Mouse (Mus musculus): Measurements from ENCODE around the gene Cdsn.
A peak's percentile ranks its signal among the peaks of the same experiment; 100 is the strongest.

GRCm38 (mm10) chr17:35578211-35578610 is 26.3 kb downstream of the Cdsn start:
- TF ChIP-seq POLR2A (IDR thresholded peaks at IDR 0.05; ENCODE audit: borderline replicate concordance, control insufficient read depth, low read depth, low read length) = no peak
- peak; percentile 99 for TF ChIP-seq CTCF (IDR thresholded peaks at IDR 0.05; ENCODE audit: control insufficient read depth, insufficient read depth, low read length)
